Mouse (Mus musculus) forebrain, postnatal 0 days (tissue): ENCODE data around the gene Hsph1. TPM values are rescaled to one million over a fixed set of nuclear protein-coding genes. Genes with fewer than 3 reads are reported as not detected.
A peak's percentile ranks its signal among the peaks of the same experiment; 100 is the strongest.

Experiments used
- ATAC-seq: fragments of 200-750 bp; cut with Nextera tagmentation; 2 replicates; pipeline ENCODE4 v1.8.0; 2017; ENCODE audit warnings: mild to moderate bottlenecking, moderate library complexity
- DNase-seq: peaks from one replicate; pipeline ENCODE4 v3.0.0-alpha.2; 2015
- H3K27ac ChIP-seq: fragments of 300-500 bp; sonication (generic); 2 replicates; pipeline ENCODE4 v1.5.1; 2014; ENCODE audit warnings: low read depth, mild to moderate bottlenecking, antibody characterized with exemption, low read length, moderate library complexity, mixed read lengths
- H3K27me3 ChIP-seq: fragments of 300-500 bp; sonication (generic); 2 replicates; pipeline ENCODE4 v1.6.1; 2014; ENCODE audit warnings: mild to moderate bottlenecking, low read length, mixed read lengths; ENCODE audit not compliant: insufficient read depth
- H3K36me3 ChIP-seq: fragments of 300-500 bp; sonication (generic); 2 replicates; pipeline ENCODE4 v1.6.1; 2014; ENCODE audit warnings: mild to moderate bottlenecking, moderate library complexity; ENCODE audit not compliant: insufficient read depth
- H3K4me1 ChIP-seq: fragments of 300-500 bp; sonication (generic); 2 replicates; pipeline ENCODE4 v1.6.1; 2014; ENCODE audit warnings: antibody characterized with exemption; ENCODE audit not compliant: insufficient read depth
- H3K4me2 ChIP-seq: fragments of 300-500 bp; sonication (generic); 2 replicates; pipeline ENCODE4 v1.6.1; 2014; ENCODE audit warnings: low read depth, mild to moderate bottlenecking, moderate library complexity
- H3K4me3 ChIP-seq: fragments of 300-500 bp; sonication (generic); 2 replicates; pipeline ENCODE4 v1.5.1; 2014; ENCODE audit warnings: low read depth, low read length, mixed read lengths
- H3K9ac ChIP-seq: fragments of 300-500 bp; sonication (generic); 2 replicates; pipeline ENCODE4 v1.6.1; 2014; ENCODE audit warnings: mild to moderate bottlenecking
- H3K9me3 ChIP-seq: fragments of 300-500 bp; sonication (generic); 2 replicates; pipeline ENCODE4 v1.6.1; 2016; ENCODE audit warnings: low read length
- CTCF ChIP-seq: sonication (generic); IDR thresholded peaks from 2 replicates; pipeline ENCODE4 v1.5.1; 2016; ENCODE audit warnings: antibody characterized with exemption, control low read depth, low read depth
- WGBS: fragments of 180-500 bp; shearing (Covaris S2); extraction: QIAGEN DNeasy Blood & Tissue Kit; methylation state at CpG from one replicate; pipeline ENCODE4 v1.1.7; 2014; 5-methylcytosine and 5-hydroxymethylcytosine counted together
- polyA plus RNA-seq: library from polyadenylated mRNA; unstranded; fragments of >200 nt; fragmentation: Nextera tagmentation; extraction: Ambion mirVana; gene quantifications from 2 replicates; pipeline ENCODE4 v1.2.1, GENCODE M21; 2015
- total RNA-seq: library from RNA; depleted of rRNA; stranded (reverse); fragments of >200 nt; gene quantifications from 2 replicates; pipeline ENCODE4 v1.2.3, GENCODE M21; 2014; rRNA removed

The Hsph1 gene
- total and polyA plus RNA-seq, 2 experiments from 2014 or later, result 41.2 to 78.6 TPM

DNA sequence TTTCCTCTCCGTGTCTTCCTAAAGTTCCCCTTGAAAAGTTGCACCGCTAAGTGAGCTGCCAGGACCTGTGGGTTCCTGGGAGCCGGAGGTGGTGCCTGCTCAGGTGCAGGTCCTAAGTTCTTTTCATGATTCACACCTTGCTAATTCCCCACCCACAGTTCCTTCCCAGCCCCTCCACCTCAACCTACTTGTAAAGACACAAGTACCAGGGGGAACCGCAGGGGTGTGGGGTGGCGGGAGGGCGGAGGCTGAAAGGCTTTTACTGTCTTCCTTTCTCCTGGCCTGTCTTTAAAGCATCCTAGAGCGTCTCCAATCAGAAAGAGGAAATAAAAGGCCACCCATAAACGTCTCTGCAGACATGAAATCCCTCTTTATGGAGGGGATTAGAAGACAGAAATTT is 52.7 kb downstream of the Hsph1 start:
- 34% methylated on average over 8 of the region's 8 CpGs for WGBS
- no peak overlapping the region for H3K27ac ChIP-seq
- no peak for ATAC-seq

GRCm38 (mm10) chr5:149582642-149583262 is 53.4 kb downstream of the Hsph1 start:
- Histone ChIP-seq H3K4me3 (no peak overlapping the region), H3K27ac (no peak overlapping the region), H3K4me1 (peaks cover under 1% of the 10 kb centered on the region; the same call in 1 of the 2 replicates), H3K4me2 (no peak overlapping the region), H3K9me3 (no peaks in the 10 kb centered on the region), H3K27me3 (no peaks in the 10 kb centered on the region), H3K9ac (no peak overlapping the region), H3K36me3 (no peaks in the 10 kb centered on the region)
- DNase-seq (no peak), ATAC-seq (no peak)
- TF ChIP-seq CTCF, result no peak
- WGBS, result 71% methylated on average over 5 of the region's 5 CpGs

More for the DNA sequence above, 52.7 kb downstream of the Hsph1 start:
- no peaks in the 10 kb centered on the region for H3K36me3 ChIP-seq
- H3K4me3 ChIP-seq, result no peak overlapping the region
- DNase-seq, result no peak
- H3K27me3 ChIP-seq, result no peaks in the 10 kb centered on the region
- no peak overlapping the region for H3K9ac ChIP-seq
- H3K4me1 ChIP-seq, result no peaks in the 10 kb centered on the region; the same call in 1 of the 2 replicates
- TF ChIP-seq CTCF, result no peak
- H3K4me2 ChIP-seq, result no peak overlapping the region
- no peaks in the 10 kb centered on the region for H3K9me3 ChIP-seq

GRCm38 (mm10) chr5:149577449-149577848 is 58.7 kb downstream of the Hsph1 start:
- no peak overlapping the region for H3K4me2 ChIP-seq
- H3K27me3 ChIP-seq, result no peaks in the 10 kb centered on the region
- TF ChIP-seq CTCF, result no peak
- H3K36me3 ChIP-seq, result no peaks in the 10 kb centered on the region
- DNase-seq (peak; percentile 24), ATAC-seq (no peak)
- no peak overlapping the region; the same call in 1 of the 2 replicates for H3K9ac ChIP-seq
- H3K4me1 ChIP-seq, result peaks cover 14% of the 10 kb centered on the region
- WGBS, result 25% methylated on average over 10 of the region's 10 CpGs
- 0 out of 2 replicates have a peak overlapping the region, but pooled peaks have one; percentile 29 for H3K27ac ChIP-seq
- no peak overlapping the region for H3K4me3 ChIP-seq
- no peaks in the 10 kb centered on the region for H3K9me3 ChIP-seq

- Histone ChIP-seq H3K9me3 (no peaks in the 10 kb centered on the region), H3K9ac (no peak overlapping the region), H3K36me3 (no peaks in the 10 kb centered on the region), H3K27me3 (no peaks in the 10 kb centered on the region), H3K4me1 (peaks cover 14% of the 10 kb centered on the region), H3K4me3 (no peak overlapping the region), H3K27ac (0 out of 2 replicates have a peak overlapping the region, but pooled peaks have one; percentile 29), H3K4me2 (no peak overlapping the region)
- WGBS, result 18% methylated on average over 10 of the region's 10 CpGs
- peak; percentile 61 for DNase-seq
- TF ChIP-seq CTCF, result no peak
- ATAC-seq, result peak; percentile 66; the same call in 1 of the 2 replicates
These were observed 59.2 kb downstream of the Hsph1 start for GRCm38 (mm10) chr5:149576977-149577376.

DNA sequence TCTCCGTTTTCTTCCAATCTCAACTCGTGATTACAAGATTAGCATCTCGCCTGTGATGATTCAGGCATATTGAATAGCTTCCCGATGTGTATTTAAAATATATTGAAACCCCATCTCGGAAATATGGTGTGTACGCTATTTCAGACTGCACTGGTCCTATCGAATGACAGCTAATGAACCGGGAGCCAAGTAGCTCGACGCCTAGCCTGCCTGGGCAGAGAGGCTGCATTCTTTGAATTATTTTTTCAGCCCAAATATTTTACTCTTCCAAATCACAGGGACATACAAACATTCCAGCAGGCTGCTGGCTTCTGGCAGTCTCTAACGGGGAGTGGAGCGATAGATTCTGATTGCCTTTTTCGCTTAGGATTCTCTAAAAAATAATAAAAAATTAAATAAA is 67.2 kb downstream of the Hsph1 start:
- 60% methylated on average over 13 of the region's 13 CpGs for WGBS
- no peak for TF ChIP-seq CTCF

DNA sequence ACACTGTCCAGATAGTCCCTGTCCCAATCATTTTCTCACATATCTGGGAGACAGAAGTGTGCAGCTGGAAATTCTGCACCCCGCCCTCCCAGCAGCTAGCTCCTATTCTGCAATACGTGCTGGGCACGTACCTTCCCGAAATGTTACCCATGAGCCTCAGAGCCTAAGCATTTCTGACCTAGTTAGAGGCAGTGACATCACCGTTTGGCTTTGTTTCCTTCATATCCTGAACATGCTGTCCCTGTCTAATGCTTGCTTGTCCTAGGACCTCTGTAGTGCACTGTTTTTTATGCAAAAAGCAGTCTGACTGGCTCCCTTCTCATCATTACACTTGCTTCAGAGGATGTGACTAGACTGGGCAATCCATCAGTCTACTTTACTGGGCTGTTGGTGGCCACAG is 69.2 kb downstream of the Hsph1 start:
- Histone ChIP-seq H3K9me3 (no peaks in the 10 kb centered on the region), H3K36me3 (no peaks in the 10 kb centered on the region), H3K9ac (no peak overlapping the region), H3K4me1 (peaks cover 9% of the 10 kb centered on the region; the same call in 1 of the 2 replicates), H3K4me2 (no peak overlapping the region), H3K27me3 (no peaks in the 10 kb centered on the region), H3K27ac (no peak overlapping the region), H3K4me3 (no peak overlapping the region)
- 52% methylated on average over 5 of the region's 5 CpGs for WGBS
- peak; percentile 72 for ATAC-seq
- TF ChIP-seq CTCF, result no peak
- DNase-seq, result no peak

More for the DNA sequence above, 67.2 kb downstream of the Hsph1 start:
- DNase-seq (no peak), ATAC-seq (no peak)
- Histone ChIP-seq H3K27ac (no peak overlapping the region), H3K9ac (no peak overlapping the region), H3K4me1 (0 out of 2 replicates have a peak, but pooled peaks cover 8% of the 10 kb centered on the region), H3K4me3 (no peak overlapping the region), H3K36me3 (no peaks in the 10 kb centered on the region), H3K4me2 (no peak overlapping the region), H3K9me3 (no peaks in the 10 kb centered on the region), H3K27me3 (no peaks in the 10 kb centered on the region)

- Histone ChIP-seq H3K4me1 (peaks cover 16% of the 10 kb centered on the region), H3K9me3 (no peaks in the 10 kb centered on the region), H3K4me2 (no peak overlapping the region), H3K27ac (0 out of 2 replicates have a peak overlapping the region, but pooled peaks have one; percentile 36), H3K4me3 (no peak overlapping the region), H3K9ac (0 out of 2 replicates have a peak overlapping the region, but pooled peaks have one; percentile 3), H3K27me3 (no peaks in the 10 kb centered on the region), H3K36me3 (no peaks in the 10 kb centered on the region)
- TF ChIP-seq CTCF, result no peak
- ATAC-seq (no peak), DNase-seq (no peak)
- 30% methylated on average over 11 of the region's 11 CpGs for WGBS
These were observed 70.2 kb downstream of the Hsph1 start for GRCm38 (mm10) chr5:149566026-149566425.

Other genes with a start within 250 kb of the Hsph1 start
- gene Medag, start 224.6 kb downstream of the Hsph1 start, total RNA-seq, result 1.7 and 2.1 TPM in 2 replicates
- gene Medag, start 224.6 kb downstream of the Hsph1 start, polyA plus RNA-seq, result 1.1 and 1.8 TPM in 2 replicates
- gene Tex26, start 196.7 kb downstream of the Hsph1 start, total RNA-seq, result 0.14 and 2.8 TPM in 2 replicates
- gene Tex26, start 196.7 kb downstream of the Hsph1 start, polyA plus RNA-seq, result 1.5 and 1.8 TPM in 2 replicates
- gene Wdr95, start 107.7 kb downstream of the Hsph1 start, total RNA-seq, result 0.15 and 0.38 TPM in 2 replicates
- 0.45 and 0.84 TPM in 2 replicates for gene Wdr95, start 107.7 kb downstream of the Hsph1 start, polyA plus RNA-seq
- gene B3glct, start 41.9 kb upstream of the Hsph1 start, total RNA-seq, result 16.5 and 19.9 TPM in 2 replicates
- gene B3glct, start 41.9 kb upstream of the Hsph1 start, polyA plus RNA-seq, result 12.4 and 13.1 TPM in 2 replicates